Mouse (Mus musculus) B cell, adult 2 months (primary cell): Measurements from ENCODE around the gene Suz12.
"Not testable (repeated sequence)": the region's sequence is repeated elsewhere in the genome, so short reads cannot be mapped to it uniquely, and the experiment has no call there.

Experiments used
- DNase-seq, 2 experiments: peaks; one replicate each; pipeline ENCODE4 v3.0.0; 2022

Suz12 gene

GRCm38 (mm10) chr11:79992592-79993355 is at the start of gene Suz12:
TSS of gene Suz12 (plus strand) at chr11:79993106.
- peak; percentile 94 for DNase-seq

DNA sequence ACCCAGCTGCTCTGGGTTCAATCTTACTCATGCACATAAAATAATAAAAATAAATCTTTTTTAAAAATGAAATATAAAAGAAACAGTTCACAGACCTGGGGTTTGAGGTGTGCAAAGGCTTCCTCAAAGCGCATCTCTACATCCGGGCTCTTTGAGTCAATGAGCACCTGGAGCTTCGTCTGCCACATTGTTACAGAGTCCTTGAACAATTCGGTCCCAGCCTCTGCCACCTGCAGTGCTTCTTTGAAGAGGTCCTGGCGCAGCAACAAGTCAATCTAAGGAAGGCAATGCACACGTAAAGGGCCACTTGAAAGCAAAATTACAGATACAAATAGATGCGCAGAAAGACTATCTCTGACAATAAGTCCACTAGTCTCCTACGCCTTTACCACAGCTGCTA is 49.8 kb upstream of the Suz12 start:
- no peak for DNase-seq

DNA sequence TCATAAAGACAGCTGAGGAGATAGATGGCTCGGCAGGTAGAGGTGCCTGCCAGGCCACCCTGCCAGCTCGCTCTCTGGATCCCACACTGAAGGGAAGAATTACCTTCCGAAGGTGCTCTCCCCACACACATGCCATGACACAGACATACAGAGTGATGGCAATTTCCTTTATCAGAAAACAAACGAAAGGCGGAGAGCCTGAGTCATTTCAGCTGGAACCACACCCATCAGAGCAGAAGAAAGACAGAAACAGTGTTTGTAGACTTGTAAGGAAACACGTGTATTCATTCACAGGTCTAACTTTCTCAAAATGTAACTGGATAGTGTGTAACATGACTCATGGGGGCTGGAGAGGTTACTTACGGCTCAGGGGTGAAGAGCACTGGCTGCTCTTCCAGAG is 49.3 kb upstream of the Suz12 start:
- DNase-seq, result no peak

DNA sequence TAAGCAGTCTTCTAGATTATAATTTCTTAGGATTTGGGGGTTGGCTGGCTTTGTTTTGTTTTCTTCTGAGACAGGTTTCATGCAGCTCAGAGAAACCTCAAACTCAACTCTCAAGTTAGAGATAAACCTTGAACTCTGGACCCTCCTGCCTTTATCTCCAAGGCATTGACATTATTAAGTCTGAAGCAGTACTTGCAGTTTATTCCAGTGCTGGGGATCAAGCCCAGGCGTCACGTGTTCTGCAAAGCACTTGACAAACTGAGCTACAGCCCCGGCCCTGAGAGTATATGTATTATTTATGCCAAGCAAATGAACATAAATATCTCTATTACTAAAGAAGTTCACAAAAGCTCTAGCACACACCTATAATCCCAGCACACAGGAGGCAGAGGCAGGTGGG is 45.6 kb upstream of the Suz12 start:
- DNase-seq, result no peak

- no peak for DNase-seq
Observed at GRCm38 (mm10) chr11:79961346-79962124, 31.4 kb upstream of the Suz12 start.

DNA sequence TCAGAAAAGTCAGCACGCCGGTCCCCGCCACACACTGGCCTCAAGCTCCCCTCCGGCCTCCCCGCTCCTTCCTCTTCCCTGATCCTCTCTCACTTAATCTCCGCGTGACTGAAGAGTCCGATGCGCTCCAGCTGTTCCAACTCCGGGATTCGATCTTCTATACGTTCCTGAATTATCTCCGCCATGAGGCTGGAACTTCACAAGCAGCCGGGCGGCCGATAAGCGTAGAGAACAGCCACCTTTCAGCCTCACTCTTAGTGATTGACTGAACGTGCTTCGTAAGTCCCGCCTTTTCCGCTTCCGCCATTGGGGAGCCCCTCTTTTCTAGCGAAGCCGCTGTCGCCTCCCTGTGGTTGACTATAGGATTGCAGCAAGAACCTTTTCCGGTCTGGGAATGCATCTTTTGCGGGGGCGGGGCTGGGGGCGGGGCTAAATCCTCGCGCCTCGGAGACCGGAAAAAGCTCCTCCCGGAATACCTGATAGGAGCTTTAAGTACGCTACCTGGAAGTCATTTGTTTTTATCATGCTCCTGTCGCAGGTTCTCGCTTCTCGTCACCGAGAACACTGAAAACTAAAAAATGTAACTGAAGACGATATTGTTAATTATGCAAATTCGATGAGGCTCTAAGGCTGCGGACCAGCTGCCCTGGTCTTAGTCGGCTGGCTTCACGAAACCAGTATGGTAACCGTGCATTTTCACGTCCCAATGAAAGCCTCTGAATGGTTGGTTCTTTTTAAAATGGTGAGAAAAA is 30.6 kb upstream of the Suz12 start, which contains the start of gene Utp6:
Gene Utp6, minus strand, starts transcription at position 266 of the 752 bp plus-strand sequence.
- DNase-seq, result peak; percentile 98 to 99

DNA sequence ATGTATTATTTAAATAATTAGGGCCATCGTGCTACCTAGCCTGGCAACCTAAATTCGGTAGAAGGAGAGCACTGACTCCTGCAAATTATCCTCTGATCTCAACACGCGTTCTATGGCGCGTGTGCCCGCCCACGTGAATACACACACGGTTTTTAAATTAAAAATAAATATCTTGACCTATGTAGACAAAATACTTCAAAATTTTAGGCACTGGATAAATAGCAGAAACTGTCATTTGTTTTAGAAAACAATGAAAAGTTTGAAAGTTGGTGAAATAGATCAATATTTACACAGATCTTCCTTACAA is 30.1 kb upstream of the Suz12 start:
- DNase-seq, result no peak

DNA sequence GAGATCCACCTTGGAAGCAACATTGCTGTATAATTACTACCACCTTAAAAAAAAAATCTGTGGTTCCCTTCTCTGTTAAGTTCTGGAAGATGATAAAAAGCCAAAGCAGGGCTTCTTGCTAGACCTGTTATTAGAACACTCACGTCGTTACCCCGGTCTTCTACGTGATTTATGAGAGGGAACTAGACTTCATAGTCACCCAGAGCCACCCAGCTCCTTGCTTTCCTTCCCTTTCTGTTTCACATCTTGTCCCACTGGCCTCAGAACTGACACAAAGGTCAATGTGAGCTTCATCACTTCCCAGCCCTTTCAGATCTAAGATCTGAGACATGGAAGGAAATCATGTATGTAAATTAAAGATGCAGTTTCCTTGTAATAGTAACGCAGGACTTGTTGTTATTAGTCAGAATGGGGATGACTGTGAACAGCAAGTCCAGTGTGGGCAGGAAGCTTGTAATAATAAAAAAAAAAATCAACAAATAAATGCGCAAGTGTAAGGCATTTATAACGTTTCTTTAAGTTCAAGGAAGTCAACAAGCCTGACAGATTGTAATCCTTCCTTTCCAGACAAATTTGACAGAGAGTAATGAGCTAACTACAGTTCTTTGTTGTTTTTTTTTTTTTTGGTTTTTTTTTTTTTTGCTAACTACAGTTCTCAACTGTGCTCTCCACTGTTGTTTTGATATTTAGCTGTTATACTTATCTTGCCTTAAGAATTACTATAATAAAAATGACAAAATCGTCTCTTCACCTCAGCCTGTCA is 29.5 kb upstream of the Suz12 start:
- no peak for DNase-seq

GRCm38 (mm10) chr11:79965896-79966295 is 27.0 kb upstream of the Suz12 start:
- no peak for DNase-seq

- no peak for DNase-seq
Observed at GRCm38 (mm10) chr11:79967752-79968151, 25.2 kb upstream of the Suz12 start.

- DNase-seq, result no peak
Observed at GRCm38 (mm10) chr11:79973133-79973532, 19.8 kb upstream of the Suz12 start.

- peak; percentile 38 to 44 for DNase-seq
Observed at GRCm38 (mm10) chr11:79973626-79974476, 19.1 kb upstream of the Suz12 start.

DNA sequence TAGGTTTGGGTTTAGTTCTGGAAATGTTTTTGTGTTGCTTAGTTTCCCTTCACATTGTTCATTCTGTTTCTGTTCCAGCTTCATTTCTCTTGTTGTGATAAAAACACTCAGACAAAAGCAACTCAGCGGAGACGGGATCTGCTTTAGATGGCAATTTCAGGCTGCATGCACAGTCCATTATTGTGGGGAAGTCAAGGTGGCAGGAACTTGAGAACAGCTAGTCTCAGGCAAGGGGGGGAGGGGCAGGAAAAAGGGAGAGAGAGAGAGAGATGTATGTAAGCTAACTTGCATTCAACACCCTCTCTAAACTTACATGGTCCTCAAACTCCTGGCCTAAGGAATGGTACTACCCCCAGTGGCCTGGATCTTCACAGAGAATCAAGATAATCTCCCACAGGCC is 17.5 kb upstream of the Suz12 start:
- no peak for DNase-seq

GRCm38 (mm10) chr11:79976222-79976621 is 16.7 kb upstream of the Suz12 start:
- DNase-seq, result no peak

DNA sequence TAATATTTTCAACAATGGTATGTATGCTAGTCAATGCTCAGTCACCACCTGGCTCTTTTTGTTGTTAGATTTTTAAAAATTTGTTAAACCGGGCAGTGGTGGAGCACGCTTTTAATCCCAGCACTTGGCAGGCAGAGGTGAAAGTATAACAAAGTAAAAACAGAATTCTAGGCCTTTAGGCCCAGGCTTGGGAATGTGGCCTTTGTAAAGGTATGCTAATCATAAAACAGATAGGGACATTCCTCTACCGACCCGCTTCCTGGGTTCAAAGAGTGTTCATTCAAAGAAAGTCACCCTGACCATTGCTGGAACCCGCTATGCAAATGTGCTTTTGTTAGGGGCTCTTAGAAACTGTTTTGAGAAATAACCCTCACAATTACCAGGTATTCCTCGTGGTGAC is 16.3 kb upstream of the Suz12 start:
- not testable (repeated sequence) for DNase-seq

GRCm38 (mm10) chr11:79977061-79977460 is 15.8 kb upstream of the Suz12 start:
- DNase-seq, result not testable (repeated sequence)

- not testable (repeated sequence) for DNase-seq
Observed at GRCm38 (mm10) chr11:79977747-79978146, 15.2 kb upstream of the Suz12 start.

DNA sequence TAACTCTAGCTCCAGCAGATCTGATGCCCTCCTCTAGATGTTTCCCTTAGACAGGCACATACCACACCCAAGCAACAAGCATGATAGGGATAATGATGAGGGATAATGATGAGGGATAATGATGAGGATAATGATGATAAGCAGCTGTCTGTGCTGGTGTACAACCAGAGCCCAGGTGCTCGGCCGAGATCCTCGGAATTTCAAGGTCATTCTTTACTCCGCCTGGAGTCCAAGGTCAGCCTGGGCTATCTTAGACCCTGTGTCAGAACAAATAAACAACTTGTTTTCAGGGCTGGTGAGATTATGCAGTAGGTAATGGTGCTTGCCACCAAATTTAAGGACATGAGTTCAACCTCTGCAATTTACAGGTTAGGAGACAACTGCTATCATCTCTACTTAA is 6.0 kb upstream of the Suz12 start:
- DNase-seq, result no peak

GRCm38 (mm10) chr11:79987896-79988295 is 5.0 kb upstream of the Suz12 start:
- DNase-seq, result no peak

- no peak for DNase-seq
Observed at GRCm38 (mm10) chr11:79990120-79990519, 2.8 kb upstream of the Suz12 start.

- no peak for DNase-seq
Observed at GRCm38 (mm10) chr11:79991600-79991999, 1.3 kb upstream of the Suz12 start.
